Mouse (Mus musculus): Measurements from ENCODE around the gene Tmed8. TPM values are rescaled to one million over a fixed set of nuclear protein-coding genes. Genes with fewer than 3 reads are reported as not detected.
A peak's percentile ranks its signal among the peaks of the same experiment; 100 is the strongest.
"Not testable (repeated sequence)": the region's sequence is repeated elsewhere in the genome, so short reads cannot be mapped to it uniquely, and the experiment has no call there.

Gene Tmed8
- polyA plus RNA-seq (2015; fragmentation: Nextera tagmentation; extraction: Ambion mirVana) = 2.1 and 2.2 TPM in 2 replicates

DNA sequence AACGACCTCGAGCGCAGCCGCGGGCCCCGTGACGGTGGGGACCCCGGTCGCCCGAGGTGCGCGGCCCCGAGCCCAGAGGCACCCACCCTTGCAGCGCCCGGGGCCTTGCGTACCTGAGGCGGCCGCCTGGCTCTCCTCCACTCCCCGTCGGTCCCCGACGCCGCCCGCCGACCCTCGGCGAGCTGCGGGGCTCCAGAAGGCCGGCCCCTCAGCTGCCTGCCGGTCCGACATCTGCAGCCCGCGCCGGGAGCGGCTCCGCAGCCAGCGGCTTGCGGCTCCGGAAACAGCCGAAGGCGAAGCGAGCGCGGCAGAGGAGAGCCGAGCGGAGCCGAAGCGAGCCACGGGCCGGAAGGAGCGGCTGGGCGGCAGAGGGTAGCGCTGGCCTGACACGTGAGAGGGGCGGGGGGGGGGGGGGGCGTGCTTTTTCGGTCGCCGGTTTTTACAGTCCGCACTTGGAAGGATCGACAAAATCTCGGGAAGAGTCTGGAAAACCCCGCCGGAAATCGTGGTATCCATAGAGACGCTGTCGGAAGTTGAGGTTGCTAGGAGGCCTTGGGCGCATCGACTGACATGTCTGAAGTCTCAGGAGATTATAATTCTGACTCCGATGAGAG lies at the start of gene Tmed8:
Gene Tmed8, minus strand, starts transcription at position 482 of the 614 bp plus-strand sequence.
- Histone ChIP-seq H3K27ac (peak within 1 kb of the TSS; percentile 76), H3K9me3 (no peaks in the 10 kb centered on the region), H3K4me1 (no peaks in the 10 kb centered on the region), H3K27me3 (replicated peaks) (no peaks in the 10 kb centered on the region), H3K4me3 (replicated peaks) (peak within 1 kb of the TSS; percentile 88), H3K9ac (peak within 1 kb of the TSS; percentile 82), H3K36me3 (no peaks in the 10 kb centered on the region), H3K4me2 (peak within 1 kb of the TSS; percentile 95)
- under 1% methylated on average over 64 of the region's 70 CpGs for WGBS
- ATAC-seq (ENCODE audit: insufficient read depth, low FRiP score, low read depth) = peak; percentile 90

DNA sequence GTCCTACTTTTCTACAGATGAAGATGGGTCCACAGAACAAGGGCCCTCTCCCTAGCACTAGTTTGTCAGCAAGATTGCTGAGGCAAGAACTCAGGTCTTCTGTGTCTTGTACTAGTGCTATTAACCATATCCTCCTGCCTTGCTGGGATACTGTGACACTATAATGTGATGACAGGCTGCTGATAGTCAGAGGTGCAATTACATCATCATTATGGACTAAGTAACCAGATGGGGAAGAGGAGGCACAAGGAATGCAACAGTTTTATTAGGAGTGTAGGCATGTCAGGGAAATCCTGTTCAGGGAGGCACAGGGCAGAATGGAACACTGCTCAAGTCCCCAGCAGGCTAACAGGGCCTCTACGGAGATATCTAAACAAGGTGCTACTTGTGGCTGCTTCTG lies 38.4 kb upstream of the Tmed8 start, which contains the start of gene Noxred1:
Gene Noxred1, minus strand, starts transcription at position 101 of the 400 bp plus-strand sequence.
- no peaks in the 10 kb centered on the region for H3K4me1 ChIP-seq
- H3K27ac ChIP-seq = no peak within 1 kb of the TSS
- H3K4me3 ChIP-seq (replicated peaks) = no peak within 1 kb of the TSS
- 95% methylated on average over 1 of the region's 1 CpGs for WGBS
- no peaks in the 10 kb centered on the region for H3K27me3 ChIP-seq (replicated peaks)
- no peak within 1 kb of the TSS for H3K4me2 ChIP-seq
- H3K9ac ChIP-seq = no peak within 1 kb of the TSS
- no peaks in the 10 kb centered on the region for H3K9me3 ChIP-seq
- ATAC-seq (ENCODE audit: insufficient read depth, low FRiP score, low read depth) = no peak
- peaks cover 24% of the 10 kb centered on the region; the same call in 1 of the 2 replicates for H3K36me3 ChIP-seq

DNA sequence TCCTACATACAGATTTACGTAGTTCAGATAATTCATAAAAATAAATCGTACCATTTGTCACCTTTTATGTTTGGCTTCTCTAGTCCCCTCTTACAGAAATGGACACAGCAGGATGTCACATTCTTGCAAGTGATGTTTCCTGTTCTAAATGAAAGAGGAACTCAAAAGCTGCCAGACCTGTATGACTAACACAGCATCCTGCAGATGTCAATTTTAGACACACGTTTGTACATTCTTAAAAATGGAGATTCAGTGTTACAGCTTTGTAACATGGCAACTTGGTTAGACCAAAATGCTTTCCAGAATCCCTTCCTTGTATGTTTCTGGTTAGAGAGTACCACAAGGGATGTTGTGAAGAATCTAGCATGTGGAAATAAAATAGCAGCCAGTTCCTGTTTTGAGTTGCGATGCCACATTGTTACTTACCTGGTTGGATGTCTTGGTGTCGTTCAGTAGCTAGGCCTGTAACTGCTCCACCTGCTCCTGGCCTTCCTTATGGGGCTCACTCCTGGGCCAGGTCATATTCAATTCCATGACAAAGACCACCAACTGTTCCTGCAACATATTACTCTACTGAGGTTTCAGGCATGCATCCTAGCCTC lies 36.7 kb upstream of the Tmed8 start:
- 83% methylated on average over 5 of the region's 5 CpGs for WGBS
- Histone ChIP-seq H3K27ac (no peak overlapping the region), H3K27me3 (replicated peaks) (no peaks in the 10 kb centered on the region), H3K4me2 (no peak overlapping the region), H3K9ac (no peak overlapping the region), H3K9me3 (no peaks in the 10 kb centered on the region), H3K4me1 (no peaks in the 10 kb centered on the region), H3K4me3 (replicated peaks) (no peak overlapping the region), H3K36me3 (peaks cover 19% of the 10 kb centered on the region; the same call in 1 of the 2 replicates)
- ATAC-seq (ENCODE audit: insufficient read depth, low FRiP score, low read depth) = no peak

DNA sequence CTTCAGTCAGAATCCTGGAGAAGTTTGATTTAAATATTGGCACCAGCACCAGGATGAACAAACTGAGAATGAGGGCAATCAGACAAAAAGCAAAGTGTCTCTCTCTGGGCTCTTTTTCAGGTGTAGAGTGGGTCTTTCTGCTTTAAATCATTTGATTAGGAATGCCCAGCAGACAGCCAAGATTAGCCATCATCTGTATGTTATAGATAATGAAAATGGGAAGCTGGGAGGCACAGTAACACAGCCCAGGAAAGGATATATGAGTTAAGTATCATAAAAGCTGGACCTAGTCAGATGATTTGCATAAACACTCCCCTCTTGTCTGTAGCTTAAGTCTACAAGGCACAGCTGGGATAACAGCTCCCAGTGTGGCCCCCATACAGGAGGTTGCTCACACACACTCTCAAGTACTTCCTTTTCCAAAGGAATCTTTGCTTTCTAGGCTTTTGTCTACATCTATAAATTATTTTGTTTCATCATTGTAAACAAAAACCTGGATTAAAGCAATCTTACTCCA lies 30.2 kb upstream of the Tmed8 start:
- Histone ChIP-seq H3K36me3 (no peaks in the 10 kb centered on the region), H3K4me1 (no peaks in the 10 kb centered on the region), H3K9ac (no peak overlapping the region), H3K27ac (no peak overlapping the region), H3K4me2 (no peak overlapping the region), H3K9me3 (no peaks in the 10 kb centered on the region), H3K27me3 (replicated peaks) (no peaks in the 10 kb centered on the region), H3K4me3 (replicated peaks) (no peak overlapping the region)
- ATAC-seq (ENCODE audit: insufficient read depth, low FRiP score, low read depth) = peak; percentile 35; the same call in 1 of the 2 replicates

DNA sequence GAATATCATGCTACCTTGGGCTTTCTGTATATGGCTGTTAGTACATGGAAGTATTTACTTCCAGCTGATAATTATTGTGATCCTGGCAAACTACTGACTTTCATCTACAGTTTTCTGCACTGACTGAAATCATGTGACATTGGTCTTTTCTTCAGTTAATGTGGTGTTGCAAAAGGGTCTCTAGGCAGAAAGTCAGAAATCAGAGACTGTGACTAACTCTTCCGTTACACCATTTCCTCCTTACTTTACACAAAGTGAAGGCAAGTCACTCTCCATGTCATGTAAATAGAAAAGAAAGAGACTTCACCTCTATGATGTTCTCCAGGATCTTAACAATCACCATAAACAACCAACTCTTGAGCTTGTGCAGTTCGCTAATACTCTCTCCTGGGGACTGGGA lies 29.4 kb upstream of the Tmed8 start:
- no peak for ATAC-seq (ENCODE audit: insufficient read depth, low FRiP score, low read depth)
- Histone ChIP-seq H3K27ac (no peak overlapping the region), H3K27me3 (replicated peaks) (no peaks in the 10 kb centered on the region), H3K9ac (no peak overlapping the region), H3K4me3 (replicated peaks) (no peak overlapping the region), H3K36me3 (no peaks in the 10 kb centered on the region), H3K4me2 (no peak overlapping the region), H3K4me1 (no peaks in the 10 kb centered on the region), H3K9me3 (no peaks in the 10 kb centered on the region)
- WGBS = 78% methylated on average over 2 of the region's 2 CpGs

DNA sequence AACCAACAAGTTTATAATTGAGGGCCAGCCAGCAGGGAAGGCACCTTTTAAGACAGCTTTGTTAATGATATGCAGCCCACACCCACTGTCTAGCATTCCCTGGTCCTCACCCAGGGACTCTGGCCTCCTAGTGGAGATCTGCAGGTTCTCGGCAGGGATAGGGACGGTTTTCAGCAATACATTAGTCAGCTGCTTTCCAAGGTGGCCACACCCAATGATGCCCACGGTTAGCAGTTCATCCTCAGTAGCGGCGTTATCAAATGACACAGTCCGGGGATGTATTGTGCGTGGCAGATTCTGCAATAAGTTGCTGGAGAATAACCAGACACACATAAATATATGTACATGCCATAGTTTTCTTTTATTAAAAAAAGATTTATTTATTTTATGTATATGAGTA lies 26.5 kb upstream of the Tmed8 start:
- Histone ChIP-seq H3K4me3 (replicated peaks) (no peak overlapping the region), H3K9ac (no peak overlapping the region), H3K4me2 (no peak overlapping the region), H3K9me3 (no peaks in the 10 kb centered on the region), H3K27me3 (replicated peaks) (no peaks in the 10 kb centered on the region), H3K36me3 (no peaks in the 10 kb centered on the region), H3K27ac (no peak overlapping the region), H3K4me1 (no peaks in the 10 kb centered on the region)
- no peak for ATAC-seq (ENCODE audit: insufficient read depth, low FRiP score, low read depth)
- WGBS = 63% methylated on average over 7 of the region's 7 CpGs

DNA sequence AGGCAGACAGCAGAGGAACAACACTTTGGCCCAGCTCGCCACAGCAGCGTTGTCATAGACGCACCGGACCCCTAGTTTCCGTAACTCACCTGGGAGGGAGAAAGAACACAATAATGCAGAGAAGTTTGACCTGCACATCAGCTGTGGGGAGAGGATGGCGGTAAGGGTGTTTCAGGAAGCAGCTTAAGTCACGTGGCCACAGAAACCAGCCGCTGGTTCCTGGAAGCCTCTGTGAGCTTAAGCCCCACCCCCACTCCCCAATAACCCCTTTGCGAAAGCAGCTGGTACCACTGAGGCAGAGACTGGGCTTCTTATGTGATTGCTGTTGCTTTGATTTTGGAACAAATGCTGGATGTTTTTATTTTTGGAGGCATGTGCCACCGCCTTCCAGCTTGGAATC lies 24.7 kb upstream of the Tmed8 start:
- H3K9me3 ChIP-seq = no peaks in the 10 kb centered on the region
- no peak for ATAC-seq (ENCODE audit: insufficient read depth, low FRiP score, low read depth)
- no peak overlapping the region for H3K27ac ChIP-seq
- 67% methylated on average over 10 of the region's 10 CpGs for WGBS
- H3K4me2 ChIP-seq = no peak overlapping the region
- no peaks in the 10 kb centered on the region for H3K36me3 ChIP-seq
- no peak overlapping the region for H3K4me3 ChIP-seq (replicated peaks)
- H3K4me1 ChIP-seq = no peaks in the 10 kb centered on the region
- no peak overlapping the region for H3K9ac ChIP-seq
- H3K27me3 ChIP-seq (replicated peaks) = no peaks in the 10 kb centered on the region

DNA sequence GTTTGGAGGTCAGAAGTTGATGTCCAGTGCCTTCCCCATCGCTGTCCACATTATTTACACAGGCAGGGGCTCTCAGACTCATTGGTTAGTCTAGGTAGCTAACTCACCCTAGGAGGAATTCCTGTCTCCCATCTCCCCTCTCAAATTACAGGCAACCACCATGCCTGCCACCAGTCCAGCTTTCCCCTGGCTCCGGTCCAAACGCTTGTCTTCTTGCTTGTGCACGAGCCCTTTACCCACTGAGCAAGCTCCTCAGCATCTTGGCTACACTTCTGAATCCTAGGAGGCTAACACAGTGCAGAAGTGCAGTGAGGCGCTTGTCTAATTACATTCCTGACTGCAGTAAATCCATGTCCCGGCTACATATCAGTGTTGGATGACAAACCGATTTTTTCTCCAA lies 19.1 kb upstream of the Tmed8 start:
- H3K4me2 ChIP-seq = no peak overlapping the region
- no peaks in the 10 kb centered on the region for H3K27me3 ChIP-seq (replicated peaks)
- no peak overlapping the region for H3K4me3 ChIP-seq (replicated peaks)
- H3K9me3 ChIP-seq = no peaks in the 10 kb centered on the region
- no peak overlapping the region for H3K27ac ChIP-seq
- H3K9ac ChIP-seq = no peak overlapping the region
- no peaks in the 10 kb centered on the region for H3K36me3 ChIP-seq
- no peaks in the 10 kb centered on the region for H3K4me1 ChIP-seq
- ATAC-seq (ENCODE audit: insufficient read depth, low FRiP score, low read depth) = no peak
- WGBS = 52% methylated on average over 7 of the region's 7 CpGs

DNA sequence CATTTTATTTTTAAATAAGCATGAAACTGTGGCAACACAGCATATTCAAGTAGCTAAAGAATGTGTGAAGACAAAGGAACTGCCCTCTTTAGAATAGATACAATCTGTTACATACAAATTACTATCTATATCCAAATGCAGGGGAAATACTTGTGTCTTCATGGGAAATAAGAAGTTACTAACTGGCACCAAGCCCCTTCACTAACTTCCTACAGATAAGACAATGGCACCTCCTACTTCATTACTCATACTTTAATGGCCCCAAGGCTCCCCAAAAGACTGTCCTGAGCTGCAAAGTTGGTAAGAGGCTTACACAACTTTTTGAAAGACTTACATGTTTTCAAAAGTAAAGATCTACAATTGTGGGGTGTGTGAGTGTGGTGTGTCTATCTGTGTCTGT lies 17.3 kb upstream of the Tmed8 start:
- H3K9ac ChIP-seq = no peak overlapping the region
- H3K9me3 ChIP-seq = no peaks in the 10 kb centered on the region
- no peak overlapping the region for H3K27ac ChIP-seq
- H3K4me1 ChIP-seq = no peaks in the 10 kb centered on the region
- H3K36me3 ChIP-seq = no peaks in the 10 kb centered on the region
- H3K4me2 ChIP-seq = no peak overlapping the region
- ATAC-seq (ENCODE audit: insufficient read depth, low FRiP score, low read depth) = no peak
- H3K4me3 ChIP-seq (replicated peaks) = no peak overlapping the region
- no peaks in the 10 kb centered on the region for H3K27me3 ChIP-seq (replicated peaks)

DNA sequence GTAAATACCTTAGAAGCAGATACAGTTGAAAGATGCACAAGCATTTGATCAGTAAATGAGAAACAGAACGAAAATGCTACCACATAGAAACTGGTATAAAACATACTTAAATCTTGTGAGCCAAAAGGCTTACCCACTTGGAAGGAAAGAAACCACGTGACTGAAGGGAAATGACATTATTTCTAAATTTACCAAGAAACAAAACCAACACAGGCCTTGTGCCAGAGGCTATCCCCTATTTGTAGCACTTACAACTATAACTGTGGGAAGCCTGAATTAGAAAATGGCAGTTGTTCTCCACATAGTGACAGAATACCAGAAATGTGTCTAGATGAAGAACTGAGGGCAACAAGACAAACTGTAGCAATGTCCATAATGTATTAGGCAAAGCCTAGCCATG lies 15.8 kb upstream of the Tmed8 start:
- Histone ChIP-seq H3K9ac (no peak overlapping the region), H3K9me3 (no peaks in the 10 kb centered on the region), H3K4me1 (no peaks in the 10 kb centered on the region), H3K36me3 (no peaks in the 10 kb centered on the region), H3K4me2 (no peak overlapping the region), H3K4me3 (replicated peaks) (no peak overlapping the region), H3K27ac (no peak overlapping the region), H3K27me3 (replicated peaks) (no peaks in the 10 kb centered on the region)
- no peak for ATAC-seq (ENCODE audit: insufficient read depth, low FRiP score, low read depth)
- WGBS = 63% methylated on average over 2 of the region's 2 CpGs

DNA sequence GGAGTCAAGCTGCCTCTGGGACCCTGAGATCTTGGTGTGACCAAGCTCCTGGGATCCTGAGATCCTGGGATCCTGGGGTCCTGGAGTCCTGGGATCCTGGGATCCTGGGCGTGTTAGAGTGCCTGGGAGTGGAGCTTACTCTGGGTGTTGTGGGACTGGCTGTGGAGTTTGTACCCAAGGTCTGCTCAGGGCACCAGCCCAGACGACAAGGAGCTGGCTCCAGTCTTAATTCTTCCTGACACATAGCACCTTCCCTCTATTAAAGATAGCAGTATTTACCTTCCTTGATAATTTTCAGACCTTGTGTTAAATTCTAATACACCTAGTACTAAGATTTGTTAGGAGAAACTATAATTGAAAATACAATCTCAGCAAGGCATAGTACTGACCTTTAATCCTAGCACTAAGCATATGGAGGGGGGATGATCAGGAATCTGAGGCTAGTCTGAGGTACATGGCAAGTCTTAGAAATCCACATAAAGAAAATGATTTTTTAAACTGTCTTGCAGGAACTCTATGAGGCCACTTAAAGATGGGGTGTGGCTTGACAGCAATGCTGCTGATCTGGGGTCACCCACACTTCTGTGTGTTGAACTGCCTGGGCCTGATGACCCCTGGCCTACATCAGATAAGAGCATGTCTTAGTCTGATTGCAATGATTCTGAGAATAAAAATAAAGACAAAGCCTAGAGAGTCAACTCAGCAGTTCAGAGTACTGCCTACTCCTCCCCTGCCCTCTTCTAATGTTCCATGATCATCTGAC lies 12.8 kb upstream of the Tmed8 start:
- Histone ChIP-seq H3K4me1 (no peaks in the 10 kb centered on the region), H3K4me2 (no peak overlapping the region), H3K9ac (no peak overlapping the region), H3K27ac (no peak overlapping the region), H3K36me3 (no peaks in the 10 kb centered on the region), H3K27me3 (replicated peaks) (no peaks in the 10 kb centered on the region), H3K4me3 (replicated peaks) (no peak overlapping the region), H3K9me3 (no peaks in the 10 kb centered on the region)
- WGBS = 60% methylated on average over 2 of the region's 2 CpGs
- ATAC-seq (ENCODE audit: insufficient read depth, low FRiP score, low read depth) = no peak

DNA sequence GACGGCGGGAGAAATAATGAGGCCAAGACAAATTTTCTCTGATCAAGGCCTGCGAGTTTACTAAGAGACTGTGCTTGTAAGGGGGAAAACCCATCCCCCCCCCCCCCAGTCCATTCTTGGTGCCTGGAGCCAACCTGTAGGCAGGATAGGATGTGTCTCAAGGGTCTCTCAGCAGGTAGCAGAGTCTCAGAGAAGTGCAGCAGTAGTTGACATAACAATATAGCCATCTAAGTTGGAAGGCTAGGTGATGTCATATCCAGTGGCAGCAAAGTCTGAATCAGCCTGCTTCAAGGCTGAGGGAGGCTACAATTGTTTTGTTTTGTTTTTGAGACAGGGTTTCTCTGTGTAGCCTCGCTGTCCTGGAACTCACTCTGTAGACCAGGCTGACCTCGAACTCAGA lies 5.5 kb upstream of the Tmed8 start:
- H3K27ac ChIP-seq; H3K4me3 ChIP-seq (replicated peaks); H3K27me3 ChIP-seq (replicated peaks); H3K36me3 ChIP-seq; H3K9ac ChIP-seq; H3K9me3 ChIP-seq; H3K4me1 ChIP-seq; H3K4me2 ChIP-seq; ATAC-seq (ENCODE audit: insufficient read depth, low FRiP score, low read depth): not testable (repeated sequence)
- WGBS = 90% methylated on average over 5 of the region's 5 CpGs

Data from stomach, embryonic 15.5 days (tissue).